ENCODE assay signal across 9 mouse cellular contexts in the genomic region with DNA sequence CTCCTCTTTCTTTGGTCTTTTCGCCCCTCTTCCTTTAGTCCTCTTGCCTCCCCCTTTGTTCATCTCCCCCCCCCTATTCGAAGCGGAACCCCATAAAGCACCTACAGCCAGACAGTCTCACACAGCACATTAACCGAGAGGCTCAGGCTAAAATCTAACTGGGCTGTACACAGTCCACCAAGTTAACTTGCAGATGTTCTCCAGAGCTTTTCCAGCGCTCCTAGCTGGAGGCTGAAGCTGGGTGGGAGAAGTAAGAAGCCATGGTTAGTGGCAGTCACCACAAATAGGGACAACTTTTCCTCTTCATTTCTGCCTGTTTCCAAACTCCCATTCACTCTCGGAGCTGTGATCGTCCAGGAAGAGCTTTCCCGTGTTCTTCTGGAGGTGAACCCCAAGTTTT. TPM values are rescaled to one million over a fixed set of nuclear protein-coding genes. Genes with fewer than 3 reads are reported as not detected.
A peak's percentile ranks its signal among the peaks of the same experiment; 100 is the strongest.
DNase-seq lines count a peak whose midpoint lies in the region; ATAC-seq and TF ChIP-seq lines count a peak whose summit lies in the region.
"Had no signal": no experiment of that assay in that cellular context is flagged by ENCODE, and none has a peak within 500 bp of the region (broad histone marks: within the 10 kb centered on the region; RNA-seq: fewer than 3 reads in every experiment).

No protein-coding gene starts in this region.

- peak overlapping the region; percentile 93 for H3K4me2 ChIP-seq in lung, embryonic 15.5 days
- peak overlapping the region; percentile 97 for H3K4me2 ChIP-seq in limb, embryonic 12.5 days

- H3K9me3 ChIP-seq in lung, embryonic 15.5 days: no peaks in the 10 kb centered on the region
- no peaks in the 10 kb centered on the region for H3K9me3 ChIP-seq in hindbrain, embryonic 10.5 days
- no peaks in the 10 kb centered on the region for H3K9me3 ChIP-seq in limb, embryonic 12.5 days

- no peak for ATAC-seq in lung, embryonic 15.5 days (ENCODE audit: borderline replicate concordance, extremely low read depth, low FRiP score, low TSS enrichment)
- peak; percentile 40; the same call in 1 of the 2 replicates for ATAC-seq in limb, embryonic 12.5 days (ENCODE audit: insufficient number of reproducible peaks, insufficient read depth, low FRiP score, low TSS enrichment, low read depth)

- no peak for TF ChIP-seq POLR2A in olfactory bulb, adult 2 months (IDR thresholded peaks at IDR 0.05; ENCODE audit: insufficient read depth, low read depth, low read length)

- no peak for TF ChIP-seq CTCF in olfactory bulb, adult 2 months (IDR thresholded peaks at IDR 0.05; ENCODE audit: insufficient read depth, low read depth, low read length)

- H3K27ac ChIP-seq in lung, embryonic 15.5 days: no peak overlapping the region
- peak overlapping the region; percentile 40 for H3K27ac ChIP-seq in hindbrain, embryonic 10.5 days
- peak overlapping the region; percentile 85 for H3K27ac ChIP-seq in limb, embryonic 12.5 days
- H3K27ac ChIP-seq in olfactory bulb, adult 2 months (ENCODE audit: insufficient read depth, low read depth, low read length): no peak overlapping the region

- DNase-seq in lung, postnatal 25 days (ENCODE audit: low spot score): no peak
- DNase-seq in hindbrain, embryonic 10.5 days (ENCODE audit: low spot score): peak; percentile 34
- no peak for DNase-seq in cerebellum, postnatal 4 days (ENCODE audit: low spot score in 2 of 2)
- no peak for DNase-seq in right cerebral cortex, postnatal 10 days (ENCODE audit: low spot score in 2 of 2)
- no peak for DNase-seq in spleen, adult 12 weeks (ENCODE audit: low spot score)

- 4% methylated on average over 8 of the region's 8 CpGs for WGBS in lung, embryonic 15.5 days
- WGBS in hindbrain, embryonic 10.5 days: 2% methylated on average over 8 of the region's 8 CpGs
- 0% methylated on average over 7 of the region's 8 CpGs for WGBS in limb, embryonic 12.5 days
- 2% methylated on average over 8 of the region's 8 CpGs for WGBS in olfactory bulb, adult 2 months

- peaks cover 33% of the 10 kb centered on the region for H3K27me3 ChIP-seq in lung, embryonic 15.5 days
- H3K27me3 ChIP-seq in hindbrain, embryonic 10.5 days (ENCODE audit: insufficient read depth, poor library complexity, severe bottlenecking): peaks cover 32% of the 10 kb centered on the region
- H3K27me3 ChIP-seq in limb, embryonic 12.5 days: peaks cover 13% of the 10 kb centered on the region

- H3K9ac ChIP-seq in lung, embryonic 15.5 days: no peak overlapping the region
- H3K9ac ChIP-seq in limb, embryonic 12.5 days (replicated peaks): peak overlapping the region; percentile 70

- peak overlapping the region; percentile 43 for H3K4me3 ChIP-seq in lung, embryonic 15.5 days
- peak overlapping the region; percentile 64 for H3K4me3 ChIP-seq in hindbrain, embryonic 10.5 days
- H3K4me3 ChIP-seq in limb, embryonic 12.5 days (replicated peaks): peak overlapping the region; percentile 59
- H3K4me3 ChIP-seq in olfactory bulb, adult 2 months (ENCODE audit: insufficient read depth, low read depth, low read length): peak overlapping the region; percentile 32
- H3K4me3 ChIP-seq: erythroblast, embryonic 14.5 days had no signal

- H3K36me3 ChIP-seq in lung, embryonic 15.5 days: no peaks in the 10 kb centered on the region
- no peaks in the 10 kb centered on the region for H3K36me3 ChIP-seq in hindbrain, embryonic 10.5 days
- H3K36me3 ChIP-seq in limb, embryonic 12.5 days: no peaks in the 10 kb centered on the region

- peaks cover 34% of the 10 kb centered on the region for H3K4me1 ChIP-seq in lung, embryonic 15.5 days
- H3K4me1 ChIP-seq in hindbrain, embryonic 10.5 days (replicated peaks): peaks cover 42% of the 10 kb centered on the region
- peaks cover 27% of the 10 kb centered on the region; the same call in 1 of the 2 replicates for H3K4me1 ChIP-seq in limb, embryonic 12.5 days (replicated peaks)
- H3K4me1 ChIP-seq in olfactory bulb, adult 2 months (ENCODE audit: control insufficient read depth, insufficient read depth, low read length): peaks cover 23% of the 10 kb centered on the region

RNA-seq across cellular contexts. Expression of a gene that starts 0.4 kb away (rescaled TPM):
- polyA plus RNA-seq in lung, embryonic 15.5 days (2015; fragmentation: Nextera tagmentation; extraction: Ambion mirVana): 2.5 TPM in 2 replicates
- 6.8 and 9.8 TPM in 2 replicates for polyA plus RNA-seq in hindbrain, embryonic 10.5 days (2016; fragmentation: Nextera tagmentation; extraction: Ambion mirVana)
- 30.4 and 33.4 TPM in 2 replicates for polyA plus RNA-seq in limb, embryonic 12.5 days (2016; fragmentation: Nextera tagmentation; extraction: Ambion mirVana)
- polyA plus RNA-seq in olfactory bulb, adult 2 months (2012; ENCODE audit: insufficient read depth, insufficient read length, low replicate concordance, missing spikeins): not detected in 2 replicates
- polyA plus RNA-seq: erythroblast, embryonic 14.5 days had no signal

Comparison
In these comparisons a context has a peak if more than half of its experiments do, and no peak if none do; other contexts are left out.
1. H3K27ac ChIP-seq: peak in hindbrain, embryonic 10.5 days (single experiment) and limb, embryonic 12.5 days (single experiment); none in lung, embryonic 15.5 days (single experiment) and olfactory bulb, adult 2 months (single experiment).
2. Peak in every context shown above with its lines, with median percentiles within 50 percentile points of each other: H3K4me3 ChIP-seq.